Mouse (Mus musculus): Measurements from ENCODE around the gene Dnajb14.
A peak's percentile ranks its signal among the peaks of the same experiment; 100 is the strongest.
"Not testable (repeated sequence)": the region's sequence is repeated elsewhere in the genome, so short reads cannot be mapped to it uniquely, and the experiment has no call there.

The Dnajb14 gene

GRCm38 (mm10) chr3:137954256-137954916 is 86.9 kb downstream of the Dnajb14 start:
- DNase-seq: peak in 1 of 2 experiments; percentile 31

GRCm38 (mm10) chr3:137955560-137956081 is 88.1 kb downstream of the Dnajb14 start:
- DNase-seq: peak; percentile 26 to 32

- no peak for DNase-seq
These were observed 90.4 kb downstream of the Dnajb14 start for GRCm38 (mm10) chr3:137957864-137958263.

GRCm38 (mm10) chr3:137958352-137958751 is 90.9 kb downstream of the Dnajb14 start:
- no peak for DNase-seq

GRCm38 (mm10) chr3:137959456-137959855 is 92.0 kb downstream of the Dnajb14 start:
- DNase-seq: no peak

GRCm38 (mm10) chr3:137961736-137962385 is 94.4 kb downstream of the Dnajb14 start:
- no peak for DNase-seq

- DNase-seq: peak; percentile 47 to 53
These were observed 96.0 kb downstream of the Dnajb14 start for GRCm38 (mm10) chr3:137963508-137963907.

GRCm38 (mm10) chr3:137964014-137964413 is 96.5 kb downstream of the Dnajb14 start:
- DNase-seq: not testable (repeated sequence)

All from B cell, adult 2 months (primary cell).